Mouse (Mus musculus) cortical plate, adult 2 months (tissue): ENCODE data around the gene Myl4.

Experiments
- CTCF ChIP-seq: fragments of 200-500 bp; IDR thresholded peaks from 2 replicates; pipeline ENCODE4 v1.5.1; 2011; ENCODE audit warnings: mild to moderate bottlenecking, control low read depth, low read length; ENCODE audit not compliant: insufficient read depth; ENCODE audit errors: extremely low read depth
- POLR2A ChIP-seq: fragments of 200-500 bp; IDR thresholded peaks from 2 replicates; pipeline ENCODE4 v1.6.1; 2011; ENCODE audit warnings: mild to moderate bottlenecking, low read length, control low read depth; ENCODE audit not compliant: insufficient read depth; ENCODE audit errors: extremely low read depth

DNA sequence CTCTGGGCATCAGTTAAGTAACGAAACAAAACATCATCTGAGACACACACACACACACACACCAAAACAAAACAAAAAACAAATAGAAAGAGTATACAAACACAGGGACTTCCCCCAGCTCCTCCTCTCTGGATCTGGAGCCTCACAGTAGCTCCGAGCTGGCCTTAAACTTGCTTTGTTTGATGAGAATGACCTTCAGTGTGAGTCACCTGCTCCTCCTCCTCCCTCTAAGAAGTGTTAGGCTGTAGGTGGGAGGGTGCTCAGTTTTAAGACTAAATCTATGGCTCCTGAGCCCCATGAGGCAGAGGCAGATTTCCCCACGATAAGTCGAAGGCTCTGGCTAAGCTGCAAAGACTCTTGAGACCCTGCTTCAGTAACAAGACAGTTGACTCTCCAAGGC is 38.0 kb upstream of the Myl4 start:
- TF ChIP-seq POLR2A (no peak), CTCF (no peak)
